Mouse (Mus musculus) thymus, postnatal 36 days (tissue): ENCODE data around the gene Terf2ip.
A peak's percentile ranks its signal among the peaks of the same experiment; 100 is the strongest.

Source experiments
- DNase-seq, 2 experiments: peaks; one replicate each; pipeline ENCODE4 v3.0.0; 2022; ENCODE audit warnings: mixed read lengths in 2 of 2

The Terf2ip gene

GRCm38 (mm10) chr8:112011816-112012242 lies 631 bp downstream of the Terf2ip start:
- DNase-seq, result peak; percentile 57 to 66

GRCm38 (mm10) chr8:112014936-112015335 lies 3.7 kb downstream of the Terf2ip start, which contains the start of gene Gm6793:
Gene Gm6793 (minus strand): TSS chr8:112015036.
- DNase-seq, result no peak

GRCm38 (mm10) chr8:112029455-112029854 lies 18.3 kb downstream of the Terf2ip start:
- DNase-seq, result no peak

GRCm38 (mm10) chr8:112030663-112031062 lies 19.5 kb downstream of the Terf2ip start:
- DNase-seq, result no peak

GRCm38 (mm10) chr8:112033071-112033470 lies 21.9 kb downstream of the Terf2ip start:
- DNase-seq, result no peak

- peak in 1 of 2 experiments; percentile 15 for DNase-seq
These were observed 23.4 kb downstream of the Terf2ip start for GRCm38 (mm10) chr8:112034603-112035002.

- DNase-seq, result no peak
These were observed 26.3 kb downstream of the Terf2ip start for GRCm38 (mm10) chr8:112037521-112037920.

GRCm38 (mm10) chr8:112045182-112045581 lies 34.0 kb downstream of the Terf2ip start:
- peak in 1 of 2 experiments; percentile 13 for DNase-seq

GRCm38 (mm10) chr8:112045896-112046295 lies 34.7 kb downstream of the Terf2ip start:
- peak; percentile 55 to 61 for DNase-seq

GRCm38 (mm10) chr8:112048293-112048692 lies 37.1 kb downstream of the Terf2ip start:
- no peak for DNase-seq

- no peak for DNase-seq
These were observed 38.8 kb downstream of the Terf2ip start for GRCm38 (mm10) chr8:112049984-112050383.

- no peak for DNase-seq
These were observed 40.3 kb downstream of the Terf2ip start for GRCm38 (mm10) chr8:112051537-112051936.

GRCm38 (mm10) chr8:112054456-112054855 lies 43.3 kb downstream of the Terf2ip start:
- no peak for DNase-seq

- DNase-seq, result no peak
These were observed 50.2 kb downstream of the Terf2ip start for GRCm38 (mm10) chr8:112061372-112061771.
